Mouse (Mus musculus) liver, adult 10 weeks (tissue): ENCODE measurements around the gene Mpst. TPM values are rescaled to one million over a fixed set of nuclear protein-coding genes. Genes with fewer than 3 reads are reported as not detected.

Experiments used
- polyA plus RNA-seq: library from polyadenylated mRNA; stranded (reverse); fragments of 350-450 nt; fragmentation: Illumina TruSeq; extraction: RNeasy Lipid Tissue Mini Kit (QIAGEN cat#74804); gene quantifications from one replicate; pipeline ENCODE4 v1.2.3, GENCODE M21; 2014; ENCODE audit warnings: low read depth, low replicate concordance

The Mpst gene
- polyA plus RNA-seq, result 9.0 TPM

GRCm38 (mm10) chr15:78406293-78406934 lies at the start of gene Mpst:
TSS of gene Mpst (plus strand) at chr15:78406416.

GRCm38 (mm10) chr15:78395478-78395962 lies 10.7 kb upstream of the Mpst start, which contains the start of gene Tex33:
TSS of gene Tex33 (minus strand) at chr15:78395912.

GRCm38 (mm10) chr15:78405517-78406211 lies 552 bp upstream of the Mpst start, which contains the start of gene Tst:
TSS of gene Tst (minus strand) at chr15:78405907.

GRCm38 (mm10) chr15:78428391-78429138 lies 22.3 kb downstream of the Mpst start, which contains the start of gene Kctd17:
TSS of gene Kctd17 (plus strand) at chr15:78428564.

Other genes starting within 250 kb of the Mpst start
- gene Ift27, start 232.3 kb upstream of the Mpst start, polyA plus RNA-seq, result 4.1 TPM
- not detected for gene Pvalb, start 200.0 kb upstream of the Mpst start, polyA plus RNA-seq
- gene Ncf4, start 161.6 kb upstream of the Mpst start, polyA plus RNA-seq, result not detected
- gene Csf2rb2, start 100.7 kb upstream of the Mpst start, polyA plus RNA-seq, result 0.42 TPM
- gene Csf2rb, start 80.7 kb upstream of the Mpst start, polyA plus RNA-seq, result 1.1 TPM
- not detected for gene Tex33, start 10.5 kb upstream of the Mpst start, polyA plus RNA-seq
- gene Tst, start 509 bp upstream of the Mpst start, polyA plus RNA-seq, result 15.5 TPM
- gene Kctd17, start 22.1 kb downstream of the Mpst start, polyA plus RNA-seq, result not detected
- 15.9 TPM for gene Tmprss6, start 62.2 kb downstream of the Mpst start, polyA plus RNA-seq
- gene Il2rb, start 88.9 kb downstream of the Mpst start, polyA plus RNA-seq, result 0.11 TPM
- 0.26 TPM for gene C1qtnf6, start 125.0 kb downstream of the Mpst start, polyA plus RNA-seq
- gene Sstr3, start 138.3 kb downstream of the Mpst start, polyA plus RNA-seq, result not detected
- gene Rac2, start 166.4 kb downstream of the Mpst start, polyA plus RNA-seq, result 1.2 TPM
- gene Cyth4, start 190.6 kb downstream of the Mpst start, polyA plus RNA-seq, result 1.4 TPM